In genomic region chr13:51345839-51346550, GRCm38 (mm10) we compare ENCODE assay signal across 9 mouse cellular contexts.
A peak's percentile ranks its signal among the peaks of the same experiment; 100 is the strongest.
DNase-seq lines count a peak whose midpoint lies in the region; ATAC-seq and TF ChIP-seq lines count a peak whose summit lies in the region.
"Had no signal": no experiment of that assay in that cellular context is flagged by ENCODE, and none has a peak within 500 bp of the region (broad histone marks: within the 10 kb centered on the region; RNA-seq: fewer than 3 reads in every experiment).

No protein-coding gene starts in this region.

- no peak overlapping the region for H3K9ac ChIP-seq in kidney, embryonic 16.5 days (replicated peaks; ENCODE audit: low read length)
- H3K9ac ChIP-seq in hindbrain, embryonic 14.5 days, result no peak overlapping the region

- no peak for ATAC-seq in kidney, embryonic 16.5 days (ENCODE audit: low FRiP score, low TSS enrichment)
- ATAC-seq in hindbrain, embryonic 14.5 days (ENCODE audit: low FRiP score), result peak; percentile 84

- H3K4me1 ChIP-seq in kidney, adult 2 months (ENCODE audit: control insufficient read depth, insufficient read depth, low read length), result no peaks in the 10 kb centered on the region
- H3K4me1 ChIP-seq in kidney, embryonic 16.5 days (ENCODE audit: insufficient read depth, low read length), result peaks cover 10% of the 10 kb centered on the region
- H3K4me1 ChIP-seq in forebrain, embryonic 10.5 days, result peaks cover 41% of the 10 kb centered on the region
- peaks cover 19% of the 10 kb centered on the region for H3K4me1 ChIP-seq in hindbrain, embryonic 14.5 days (replicated peaks; ENCODE audit: control insufficient read depth, insufficient read depth, low read length)

- TF ChIP-seq POLR2A in kidney, adult 2 months (IDR thresholded peaks at IDR 0.05; ENCODE audit: low read depth, low read length), result no peak

- no peak for TF ChIP-seq CTCF in kidney, adult 2 months (conservative IDR thresholded peaks at IDR 0.05; ENCODE audit: insufficient read depth, insufficient read length, low read depth, low read length)

- no peak overlapping the region for H3K27ac ChIP-seq in kidney, adult 2 months (ENCODE audit: insufficient read depth, low read depth, low read length)
- H3K27ac ChIP-seq in kidney, embryonic 16.5 days (ENCODE audit: low read length), result no peak overlapping the region
- peak overlapping the region; percentile 88 for H3K27ac ChIP-seq in forebrain, embryonic 10.5 days
- H3K27ac ChIP-seq in hindbrain, embryonic 14.5 days, result peak overlapping the region; percentile 60
- H3K27ac ChIP-seq: macrophage had no signal

- 59% methylated on average over 8 of the region's 8 CpGs for WGBS in kidney, adult 2 months
- 32% methylated on average over 8 of the region's 8 CpGs for WGBS in kidney, embryonic 16.5 days
- 27% methylated on average over 8 of the region's 8 CpGs for WGBS in forebrain, embryonic 10.5 days
- WGBS in hindbrain, embryonic 14.5 days, result 10% methylated on average over 8 of the region's 8 CpGs

- no peak overlapping the region for H3K4me3 ChIP-seq in kidney, adult 2 months (ENCODE audit: insufficient read depth, low read depth, low read length)
- no peak overlapping the region for H3K4me3 ChIP-seq in kidney, embryonic 16.5 days (ENCODE audit: low read length)
- peak overlapping the region; percentile 9; the same call in 1 of the 2 replicates for H3K4me3 ChIP-seq in forebrain, embryonic 10.5 days
- no peak overlapping the region for H3K4me3 ChIP-seq in hindbrain, embryonic 14.5 days (replicated peaks; ENCODE audit: low read length)

- H3K27me3 ChIP-seq in kidney, adult 2 months (replicated peaks; ENCODE audit: control insufficient read depth, insufficient read depth, low read length), result no peaks in the 10 kb centered on the region
- no peaks in the 10 kb centered on the region for H3K27me3 ChIP-seq in kidney, embryonic 16.5 days (ENCODE audit: insufficient read depth, low read length)
- H3K27me3 ChIP-seq in forebrain, embryonic 10.5 days (ENCODE audit: poor library complexity, severe bottlenecking), result no peaks in the 10 kb centered on the region
- no peaks in the 10 kb centered on the region for H3K27me3 ChIP-seq in hindbrain, embryonic 14.5 days (ENCODE audit: control insufficient read depth, insufficient read depth, low read length)

- no peaks in the 10 kb centered on the region for H3K36me3 ChIP-seq in kidney, adult 2 months (ENCODE audit: control insufficient read depth, insufficient read depth, low read length)
- no peaks in the 10 kb centered on the region for H3K36me3 ChIP-seq in kidney, embryonic 16.5 days (ENCODE audit: insufficient read depth, low read length)
- no peaks in the 10 kb centered on the region for H3K36me3 ChIP-seq in forebrain, embryonic 10.5 days (replicated peaks)
- no peaks in the 10 kb centered on the region for H3K36me3 ChIP-seq in hindbrain, embryonic 14.5 days (replicated peaks; ENCODE audit: control insufficient read depth, insufficient read depth)

- H3K4me2 ChIP-seq in kidney, embryonic 16.5 days (replicated peaks; ENCODE audit: low read depth, low read length), result no peak overlapping the region
- no peak overlapping the region for H3K4me2 ChIP-seq in hindbrain, embryonic 14.5 days (replicated peaks)

- peak; percentile 26 for DNase-seq in kidney, adult 2 months
- DNase-seq in forebrain, embryonic 10.5 days (ENCODE audit: extremely low spot score, low spot score), result peak; percentile 34
- DNase-seq in hindbrain, embryonic 14.5 days (ENCODE audit: low spot score), result peak; percentile 46
- peak; percentile 38 for DNase-seq in neural tube, embryonic 10.5 days (ENCODE audit: extremely low spot score, low spot score)
- DNase-seq in urinary bladder, adult 2 months (ENCODE audit: low spot score), result no peak
- DNase-seq in liver, result no peak
- DNase-seq in urinary bladder, adult 18-20 months (ENCODE audit: low spot score in 2 of 2), result no peak

- H3K9me3 ChIP-seq in kidney, embryonic 16.5 days (ENCODE audit: low read length), result 0 out of 2 replicates have a peak, but pooled peaks cover 2% of the 10 kb centered on the region
- peaks cover 4% of the 10 kb centered on the region; the same call in 1 of the 2 replicates for H3K9me3 ChIP-seq in forebrain, embryonic 10.5 days
- H3K9me3 ChIP-seq in hindbrain, embryonic 14.5 days (ENCODE audit: control insufficient read depth, low read length), result peaks cover 4% of the 10 kb centered on the region; the same call in 1 of the 2 replicates

Comparison
In these comparisons a context has a peak if more than half of its experiments do, and no peak if none do; other contexts are left out.
1. DNase-seq: peak in kidney, adult 2 months (single experiment), forebrain, embryonic 10.5 days (single experiment), hindbrain, embryonic 14.5 days (single experiment) and neural tube, embryonic 10.5 days (single experiment); none in urinary bladder, adult 2 months (single experiment), liver (single experiment) and urinary bladder, adult 18-20 months (0 of 2).
2. H3K27ac ChIP-seq: peak in forebrain, embryonic 10.5 days (single experiment) and hindbrain, embryonic 14.5 days (single experiment); none in kidney, adult 2 months (single experiment) and kidney, embryonic 16.5 days (single experiment).